Mouse (Mus musculus): ENCODE data around the gene Olfr792.

The Olfr792 gene

DNA sequence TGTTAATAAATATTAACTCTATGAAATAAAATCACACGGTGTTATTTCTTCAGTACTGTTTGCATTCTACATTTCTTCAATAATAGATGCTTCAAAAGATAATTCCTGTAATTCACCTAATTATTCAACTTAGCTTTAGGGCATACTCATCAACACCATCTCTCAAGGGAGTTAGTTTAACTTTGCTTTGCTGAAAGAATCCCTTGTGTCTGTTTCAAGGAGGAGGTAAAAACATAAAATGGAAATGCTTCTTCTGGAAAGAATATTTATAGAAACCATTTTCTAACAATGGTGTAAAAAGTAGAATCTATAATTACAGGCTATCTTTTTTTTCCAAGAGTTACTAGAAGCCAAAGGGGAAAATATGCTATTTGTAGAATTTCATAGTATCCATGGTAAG lies at the start of gene Olfr792:
Gene Olfr792 (plus strand): TSS at position 301 of the 400 bp plus-strand sequence.
- no peak for DNase-seq (ENCODE audit: extremely low spot score, low read depth, low spot score)

DNA sequence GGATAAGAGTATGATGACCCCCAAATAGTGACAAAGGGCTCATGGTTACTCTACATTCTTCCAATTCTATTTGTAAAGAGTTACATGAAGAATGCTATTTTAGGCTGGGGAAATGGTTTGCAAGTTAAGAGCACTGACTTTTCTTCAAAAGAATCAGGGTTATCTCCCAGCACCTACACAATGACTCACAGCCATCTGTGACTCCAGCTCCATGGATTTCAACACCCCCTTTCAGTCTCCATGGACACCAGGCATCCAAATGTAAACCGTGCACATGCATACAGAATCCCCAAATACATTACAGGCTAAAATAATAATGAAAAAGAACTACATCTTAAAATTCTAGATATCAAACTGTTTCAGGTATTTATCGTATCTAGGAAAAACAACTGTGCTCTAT lies 48.9 kb upstream of the Olfr792 start:
- DNase-seq (ENCODE audit: extremely low spot score, low read depth, low spot score) = no peak

DNA sequence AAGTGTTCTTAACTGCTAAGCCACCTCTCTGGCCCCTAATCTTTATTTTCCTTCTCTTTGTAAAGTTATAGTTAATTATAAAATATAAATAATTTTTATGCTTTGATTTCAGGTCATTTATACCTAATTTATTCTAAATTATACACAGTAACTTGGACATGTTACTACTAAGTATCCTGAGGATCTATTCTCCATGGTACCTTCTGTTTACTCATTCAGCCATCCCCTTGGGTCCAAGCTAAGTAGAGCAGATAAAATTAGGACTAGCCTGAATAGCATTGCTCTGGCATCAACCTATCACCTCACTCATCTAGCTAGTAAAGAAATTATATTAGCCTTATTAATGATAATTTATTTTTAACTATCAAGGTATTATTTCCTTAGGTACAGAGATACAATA lies 40.8 kb upstream of the Olfr792 start, which contains the start of gene Olfr790:
Gene Olfr790 (plus strand): TSS at position 301 of the 400 bp plus-strand sequence.
- no peak for DNase-seq (ENCODE audit: extremely low spot score, low read depth, low spot score)

DNA sequence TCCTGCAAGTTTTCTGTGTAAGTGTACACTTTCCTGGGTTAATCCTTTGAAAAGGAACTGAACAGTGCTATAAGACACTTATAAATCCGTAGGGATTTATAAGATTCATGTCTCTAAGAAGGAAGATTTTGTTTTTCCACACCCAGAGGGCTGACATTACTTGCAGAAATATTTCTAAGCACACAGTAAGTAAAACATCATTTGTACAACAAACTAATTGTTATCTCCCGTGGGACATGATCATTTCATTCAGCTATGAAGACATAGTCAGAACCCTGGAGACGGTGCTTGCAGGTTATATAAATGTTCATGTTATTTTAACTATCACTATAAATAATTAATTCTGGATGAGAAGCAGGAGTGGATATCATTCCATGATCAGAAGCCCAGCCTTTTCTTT lies 17.5 kb upstream of the Olfr792 start, which contains the start of gene Olfr791:
Gene Olfr791 (plus strand): TSS at position 301 of the 400 bp plus-strand sequence.
- DNase-seq (ENCODE audit: extremely low spot score, low read depth, low spot score) = no peak

- no peak for DNase-seq (ENCODE audit: extremely low spot score, low read depth, low spot score)
Measured at GRCm38 (mm10) chr10:129549354-129549753, 10.4 kb downstream of the Olfr792 start.

DNA sequence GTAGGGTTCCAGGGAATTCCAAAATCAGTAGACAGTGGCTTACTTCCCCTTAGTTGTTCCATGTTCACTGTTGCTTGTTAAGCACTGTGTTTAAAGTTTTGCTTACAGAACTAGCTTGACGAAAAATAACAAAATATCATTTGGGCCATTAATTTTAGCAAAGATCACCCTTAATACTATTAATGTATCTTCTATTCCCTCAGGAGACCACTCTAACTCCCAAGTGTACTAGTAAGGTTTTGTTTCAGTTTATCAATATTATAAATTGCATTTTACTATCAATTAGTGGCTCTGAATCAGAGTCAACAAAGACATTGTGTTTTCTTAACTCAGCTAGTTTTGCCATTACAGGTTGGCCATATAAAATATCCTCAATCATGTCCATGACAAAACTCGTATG lies 28.4 kb downstream of the Olfr792 start, which contains the start of gene Olfr794:
Gene Olfr794 (plus strand): TSS at position 301 of the 400 bp plus-strand sequence.
- no peak for DNase-seq (ENCODE audit: extremely low spot score, low read depth, low spot score)

DNA sequence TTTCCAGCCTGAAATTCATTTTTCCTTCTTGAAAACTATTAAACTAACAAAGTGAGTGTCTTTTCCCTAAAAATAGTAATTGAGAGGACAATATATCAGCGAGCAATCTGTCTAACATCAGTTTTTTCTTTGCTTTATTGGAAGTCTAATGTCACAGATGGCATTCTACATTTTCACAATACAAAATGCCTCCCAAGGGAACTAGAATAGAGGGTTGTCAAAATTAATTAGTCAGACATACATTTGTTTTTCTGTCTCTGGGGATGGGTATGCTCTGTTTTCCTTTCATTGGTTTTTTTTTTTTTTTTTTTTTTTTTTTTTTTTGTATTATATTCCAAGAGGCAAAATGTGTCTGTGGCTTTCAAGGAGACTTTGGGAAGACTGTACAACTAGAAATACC lies 38.1 kb downstream of the Olfr792 start:
- no peak for DNase-seq (ENCODE audit: extremely low spot score, low read depth, low spot score)
